Comparison of ENCODE assay signal across 8 mouse cellular contexts in genomic region chr2:118479550-118479909, GRCm38 (mm10). TPM values are rescaled to one million over a fixed set of nuclear protein-coding genes. Genes with fewer than 3 reads are reported as not detected.
DNase-seq lines count a peak whose midpoint lies in the region; ATAC-seq lines count a peak whose summit lies in the region.

Gene Srp14, minus strand, starts transcription at chr2:118479711.

- H3K9ac ChIP-seq in kidney, embryonic 15.5 days = peak within 1 kb of the TSS; percentile 83

- H3K36me3 ChIP-seq in heart, embryonic 10.5 days = peaks cover 30% of the 10 kb centered on the region
- H3K36me3 ChIP-seq in kidney, embryonic 15.5 days = peaks cover 31% of the 10 kb centered on the region

- peak within 1 kb of the TSS; percentile 85 for H3K4me2 ChIP-seq in kidney, embryonic 15.5 days

- under 1% methylated on average over 35 of the region's 35 CpGs for WGBS in heart, embryonic 10.5 days
- under 1% methylated on average over 35 of the region's 35 CpGs for WGBS in kidney, embryonic 15.5 days

- peak within 1 kb of the TSS; percentile 85 for H3K4me3 ChIP-seq in heart, embryonic 10.5 days
- peak within 1 kb of the TSS; percentile 96 for H3K4me3 ChIP-seq in kidney, embryonic 15.5 days (replicated peaks)

- H3K4me1 ChIP-seq in heart, embryonic 10.5 days = peaks cover 12% of the 10 kb centered on the region
- H3K4me1 ChIP-seq in kidney, embryonic 15.5 days = peaks cover 15% of the 10 kb centered on the region

- no peaks in the 10 kb centered on the region for H3K9me3 ChIP-seq in heart, embryonic 10.5 days
- H3K9me3 ChIP-seq in kidney, embryonic 15.5 days (replicated peaks) = no peaks in the 10 kb centered on the region

- peak; percentile 90 for DNase-seq in B cell, adult 2 months
- DNase-seq in brain, adult 2 months (ENCODE audit: low read depth, low spot score) = peak; percentile 98
- peak; percentile 97 for DNase-seq in heart, embryonic 10.5 days (ENCODE audit: low spot score)
- DNase-seq in liver = peak; percentile 97
- DNase-seq in spleen, postnatal 4 days (ENCODE audit: low spot score in 2 of 2) = peak; percentile 91 to 96

- H3K27me3 ChIP-seq in heart, embryonic 10.5 days (ENCODE audit: insufficient read depth, poor library complexity, severe bottlenecking) = no peaks in the 10 kb centered on the region
- H3K27me3 ChIP-seq in kidney, embryonic 15.5 days = no peaks in the 10 kb centered on the region

- peak within 1 kb of the TSS; percentile 93 for H3K27ac ChIP-seq in heart, embryonic 10.5 days
- peak within 1 kb of the TSS; percentile 87 for H3K27ac ChIP-seq in kidney, embryonic 15.5 days

- peak; percentile 95 for ATAC-seq in erythroblast, adult 5-6 weeks (replicated peaks; ENCODE audit: low FRiP score, poor library complexity, severe bottlenecking)
- peak; percentile 94 for ATAC-seq in kidney, embryonic 15.5 days (replicated peaks; ENCODE audit: low FRiP score)
- ATAC-seq in monocyte, adult 5-6 weeks (replicated peaks; ENCODE audit: insufficient number of reproducible peaks, low FRiP score, low TSS enrichment, poor library complexity, severe bottlenecking) = peak; percentile 93

RNA-seq across cellular contexts. Expression of gene Srp14, which starts in this region (rescaled TPM):
- 39.8 and 109 TPM in 2 replicates for total RNA-seq in erythroblast, adult 5-6 weeks (2015; ENCODE audit: low replicate concordance)
- total RNA-seq in erythroblast, adult 5-6 weeks (2017; ENCODE audit: low replicate concordance) = 61.2 and 71.2 TPM in 2 replicates
- 209 and 232 TPM in 2 replicates for polyA plus RNA-seq in heart, embryonic 10.5 days (2016; fragmentation: Nextera tagmentation; extraction: Ambion mirVana)
- 224 and 241 TPM in 2 replicates for polyA plus RNA-seq in kidney, embryonic 15.5 days (2015; fragmentation: Nextera tagmentation; extraction: Ambion mirVana)
- total RNA-seq in monocyte, adult 5-6 weeks (2017) = 189 to 249 TPM (median 241 TPM) in 3 replicates

Comparison
In these comparisons a context has a peak if more than half of its experiments do, and no peak if none do; other contexts are left out.
1. Peak in every context shown above with its lines: DNase-seq, ATAC-seq, H3K4me3 ChIP-seq and H3K27ac ChIP-seq.